Mouse (Mus musculus) neutrophil, adult 5-6 weeks (primary cell): ENCODE measurements around the gene Rnaseh2b. TPM values are rescaled to one million over a fixed set of nuclear protein-coding genes. Genes with fewer than 3 reads are reported as not detected.

ENCODE experiments used
- ATAC-seq: fragments of 151-379, 151-347 bp; 2 replicates; pipeline ENCODE4 v1.8.0; 2017; ENCODE audit warnings: mild to moderate bottlenecking, moderate TSS enrichment; ENCODE audit not compliant: insufficient number of reproducible peaks, poor library complexity, low FRiP score, severe bottlenecking; ENCODE audit errors: extremely low read depth
- total RNA-seq: library from RNA; stranded (forward); fragments of 200-1000 nt; gene quantifications from 2 replicates; pipeline ENCODE4 v1.2.3, GENCODE M21; 2017

Rnaseh2b gene
- total RNA-seq = 7.6 and 8.8 TPM in 2 replicates

- ATAC-seq = no peak
Observed at GRCm38 (mm10) chr14:62292488-62293339, at the start of gene Rnaseh2b, which contains the start of gene Dleu7. TSS of gene Rnaseh2b (plus strand) at chr14:62292589. TSS of gene Dleu7 (minus strand) at chr14:62293047.

- ATAC-seq = no peak
Observed at GRCm38 (mm10) chr14:62243530-62243929, 48.9 kb upstream of the Rnaseh2b start.

GRCm38 (mm10) chr14:62245557-62245956 lies 46.8 kb upstream of the Rnaseh2b start:
- 0 out of 2 replicates have a peak, but pooled peaks have one; percentile 33 for ATAC-seq

- ATAC-seq = no peak
Observed at GRCm38 (mm10) chr14:62248345-62248744, 44.0 kb upstream of the Rnaseh2b start.

- no peak for ATAC-seq
Observed at GRCm38 (mm10) chr14:62248796-62249195, 43.6 kb upstream of the Rnaseh2b start.

- no peak for ATAC-seq
Observed at GRCm38 (mm10) chr14:62249251-62249650, 43.1 kb upstream of the Rnaseh2b start.

- ATAC-seq = no peak
Observed at GRCm38 (mm10) chr14:62250046-62250445, 42.3 kb upstream of the Rnaseh2b start.

- peak; percentile 58; the same call in 1 of the 2 replicates for ATAC-seq
Observed at GRCm38 (mm10) chr14:62251999-62252398, 40.4 kb upstream of the Rnaseh2b start.

- no peak for ATAC-seq
Observed at GRCm38 (mm10) chr14:62254371-62254770, 38.0 kb upstream of the Rnaseh2b start.

GRCm38 (mm10) chr14:62256066-62256465 lies 36.3 kb upstream of the Rnaseh2b start:
- ATAC-seq = no peak

GRCm38 (mm10) chr14:62258125-62258524 lies 34.3 kb upstream of the Rnaseh2b start:
- ATAC-seq = no peak

- no peak for ATAC-seq
Observed at GRCm38 (mm10) chr14:62258978-62259536, 33.3 kb upstream of the Rnaseh2b start.

GRCm38 (mm10) chr14:62270698-62271396 lies 21.5 kb upstream of the Rnaseh2b start:
- no peak for ATAC-seq

GRCm38 (mm10) chr14:62273604-62274003 lies 18.8 kb upstream of the Rnaseh2b start:
- ATAC-seq = no peak

GRCm38 (mm10) chr14:62282974-62283373 lies 9.4 kb upstream of the Rnaseh2b start:
- ATAC-seq = no peak

- no peak for ATAC-seq
Observed at GRCm38 (mm10) chr14:62288731-62289130, 3.7 kb upstream of the Rnaseh2b start.

- no peak for ATAC-seq
Observed at GRCm38 (mm10) chr14:62291406-62291987, 892 bp upstream of the Rnaseh2b start.

GRCm38 (mm10) chr14:62292166-62292487 lies 262 bp upstream of the Rnaseh2b start:
- ATAC-seq = no peak

- no peak for ATAC-seq
Observed at GRCm38 (mm10) chr14:62298808-62299207, 6.4 kb downstream of the Rnaseh2b start.
